Mouse (Mus musculus) naive thymus-derived CD4-positive, alpha-beta T cell, adult 2 months (primary cell): Measurements from ENCODE around the gene Tmc3.

Experiments used
- DNase-seq: peaks from one replicate; pipeline ENCODE4 v3.0.0-alpha.2; 2011; ENCODE audit warnings: low read depth

Tmc3 gene

GRCm38 (mm10) chr7:83598997-83599912, 14.5 kb downstream of the Tmc3 start:
- DNase-seq = no peak

GRCm38 (mm10) chr7:83599913-83600286, 15.2 kb downstream of the Tmc3 start:
- DNase-seq = peak; percentile 85

GRCm38 (mm10) chr7:83604180-83604944, 19.6 kb downstream of the Tmc3 start:
- DNase-seq = no peak

GRCm38 (mm10) chr7:83606796-83607195, 22.1 kb downstream of the Tmc3 start:
- no peak for DNase-seq

GRCm38 (mm10) chr7:83609891-83610290, 25.2 kb downstream of the Tmc3 start:
- DNase-seq = peak; percentile 89

- DNase-seq = no peak
These were observed 27.2 kb downstream of the Tmc3 start for GRCm38 (mm10) chr7:83611886-83612285.

- no peak for DNase-seq
These were observed 30.5 kb downstream of the Tmc3 start for GRCm38 (mm10) chr7:83615272-83615671.

GRCm38 (mm10) chr7:83615815-83616214, 31.1 kb downstream of the Tmc3 start:
- no peak for DNase-seq

- DNase-seq = no peak
These were observed 31.5 kb downstream of the Tmc3 start for GRCm38 (mm10) chr7:83616268-83616667.

- no peak for DNase-seq
These were observed 34.0 kb downstream of the Tmc3 start for GRCm38 (mm10) chr7:83618709-83619108.

- no peak for DNase-seq
These were observed 37.9 kb downstream of the Tmc3 start for GRCm38 (mm10) chr7:83622582-83622981.

GRCm38 (mm10) chr7:83624065-83624464, 39.3 kb downstream of the Tmc3 start:
- no peak for DNase-seq

GRCm38 (mm10) chr7:83626557-83627257, 42.0 kb downstream of the Tmc3 start:
- no peak for DNase-seq

- no peak for DNase-seq
These were observed 42.6 kb downstream of the Tmc3 start for GRCm38 (mm10) chr7:83627369-83627768.

- no peak for DNase-seq
These were observed 46.5 kb downstream of the Tmc3 start for GRCm38 (mm10) chr7:83631073-83631827.

- DNase-seq = peak; percentile 97
These were observed 47.3 kb downstream of the Tmc3 start, which contains the start of gene Stard5 for GRCm38 (mm10) chr7:83631828-83632681. Gene Stard5, plus strand, starts transcription at chr7:83631959.

- DNase-seq = no peak
These were observed 48.0 kb downstream of the Tmc3 start for GRCm38 (mm10) chr7:83632682-83633120.

- no peak for DNase-seq
These were observed 49.1 kb downstream of the Tmc3 start for GRCm38 (mm10) chr7:83633856-83634255.

- no peak for DNase-seq
These were observed 51.0 kb downstream of the Tmc3 start for GRCm38 (mm10) chr7:83635726-83636125.

GRCm38 (mm10) chr7:83636425-83636824, 51.7 kb downstream of the Tmc3 start:
- no peak for DNase-seq
